Mouse (Mus musculus): Measurements from ENCODE around the gene Hist1h2bl.

GRCm38 (mm10) chr13:21677305-21677704, 38.6 kb downstream of the Hist1h2bl start, which contains the start of gene Olfr1360:
- no peak for TF ChIP-seq CTCF (conservative IDR thresholded peaks at IDR 0.05; ENCODE audit: insufficient read depth, insufficient read length, low read depth, low read length)
- TF ChIP-seq POLR2A (IDR thresholded peaks at IDR 0.05; ENCODE audit: low read depth, low read length): no peak

Measured in kidney, adult 2 months (tissue).